Mouse (Mus musculus): Measurements from ENCODE around the gene Trim28.

DNA sequence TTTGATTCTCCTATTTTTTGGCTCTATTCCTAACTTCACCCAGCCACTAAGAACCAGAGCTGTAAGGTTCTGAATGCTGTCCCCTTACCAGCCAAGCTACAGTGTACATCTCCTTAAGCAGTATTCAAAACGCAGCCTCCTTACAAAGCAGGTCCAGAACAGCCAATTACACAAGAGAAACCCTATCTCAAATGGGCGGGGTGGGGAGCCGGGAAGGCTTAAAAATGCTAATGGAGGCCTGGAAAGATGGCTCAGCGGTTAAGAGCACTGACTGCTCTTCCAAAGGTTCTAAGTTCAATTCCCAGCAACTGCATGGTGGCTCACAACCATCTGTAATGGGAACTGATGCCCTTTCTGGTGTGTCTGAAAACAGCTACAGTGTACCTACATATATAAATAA, 39.2 kb upstream of the Trim28 start:
- TF ChIP-seq CTCF (IDR thresholded peaks at IDR 0.05; ENCODE audit: control insufficient read depth, insufficient read depth, insufficient replicate concordance, low read depth, low read length) = no peak
- TF ChIP-seq POLR2A (IDR thresholded peaks at IDR 0.05; ENCODE audit: control insufficient read depth, low read depth, low read length) = no peak

Measured in testis, adult 2 months (tissue).